Mouse (Mus musculus) neural tube, embryonic 11.5 days (tissue): Measurements from ENCODE around the gene Tubb4a. TPM values are rescaled to one million over a fixed set of nuclear protein-coding genes. Genes with fewer than 3 reads are reported as not detected.

ENCODE experiments used
- ATAC-seq: fragments of 200-750 bp; cut with Nextera tagmentation; 2 replicates; pipeline ENCODE4 v1.8.0; 2017; ENCODE audit warnings: moderate number of reproducible peaks, mild to moderate bottlenecking, moderate TSS enrichment, moderate library complexity; ENCODE audit not compliant: insufficient read depth, low FRiP score, low TSS enrichment
- DNase-seq: peaks from one replicate; pipeline ENCODE4 v3.0.0-alpha.2; 2015; ENCODE audit warnings: low spot score
- H3K27ac ChIP-seq: fragments of 300-500 bp; sonication (generic); 2 replicates; pipeline ENCODE4 v1.5.1; 2014; ENCODE audit warnings: low read depth, mild to moderate bottlenecking, low read length
- H3K27me3 ChIP-seq: fragments of 300-500 bp; sonication (generic); 2 replicates; pipeline ENCODE4 v1.6.1; 2014; ENCODE audit warnings: mild to moderate bottlenecking, low read length, mixed read lengths; ENCODE audit not compliant: control insufficient read depth, insufficient read depth
- H3K36me3 ChIP-seq: fragments of 300-500 bp; sonication (generic); 2 replicates; pipeline ENCODE4 v1.6.1; 2014; ENCODE audit warnings: mild to moderate bottlenecking, low read length, moderate library complexity, mixed read lengths; ENCODE audit not compliant: control insufficient read depth, insufficient read depth
- H3K4me1 ChIP-seq: fragments of 300-500 bp; sonication (generic); 2 replicates; pipeline ENCODE4 v1.6.1; 2014; ENCODE audit warnings: low read length, mixed read lengths; ENCODE audit not compliant: control insufficient read depth, insufficient read depth
- H3K4me2 ChIP-seq: fragments of 300-500 bp; sonication (generic); 2 replicates; pipeline ENCODE4 v1.6.1; 2014; ENCODE audit warnings: low read depth, mild to moderate bottlenecking, moderate library complexity
- H3K4me3 ChIP-seq: fragments of 300-500 bp; sonication (generic); 2 replicates; pipeline ENCODE4 v1.5.1; 2014; ENCODE audit warnings: low read depth, low read length
- H3K9ac ChIP-seq: fragments of 300-500 bp; sonication (generic); 2 replicates; pipeline ENCODE4 v1.6.1; 2014; ENCODE audit warnings: mild to moderate bottlenecking, low read length
- H3K9me3 ChIP-seq: fragments of 300-500 bp; sonication (generic); 2 replicates; pipeline ENCODE4 v1.6.1; 2016; ENCODE audit warnings: low read length; ENCODE audit not compliant: control insufficient read depth
- WGBS: fragments of 180-500 bp; shearing (Covaris S2); extraction: QIAGEN DNeasy Blood & Tissue Kit; methylation state at CpG from one replicate; pipeline ENCODE4 v1.1.7; 2014; 5-methylcytosine and 5-hydroxymethylcytosine counted together
- polyA plus RNA-seq: library from polyadenylated mRNA; unstranded; fragments of >200 nt; fragmentation: Nextera tagmentation; extraction: Ambion mirVana; gene quantifications from 2 replicates; pipeline ENCODE4 v1.2.1, GENCODE M21; 2014

The Tubb4a gene
- polyA plus RNA-seq, 1 experiment from 2014 or later, result 229 TPM

DNA sequence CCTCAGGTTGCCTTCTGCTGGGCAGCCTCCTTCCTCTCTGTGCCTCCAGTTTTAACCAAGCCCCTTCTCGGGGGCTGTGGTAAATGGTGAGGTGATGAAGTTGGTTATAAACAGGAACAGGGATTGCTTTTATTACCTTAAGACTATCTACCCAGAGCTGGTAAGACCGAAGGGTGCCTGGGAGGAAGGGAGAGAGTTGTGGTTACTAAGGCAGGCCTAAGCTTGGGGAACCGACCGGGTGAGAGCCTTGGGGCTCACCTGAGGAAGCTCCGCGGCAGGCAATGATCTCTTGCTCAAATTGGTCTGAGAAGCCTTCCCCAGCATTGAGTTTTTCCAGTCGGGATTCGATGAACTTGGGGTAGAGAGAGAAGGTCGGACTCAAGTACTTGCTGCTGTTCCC lies 17.3 kb downstream of the Tubb4a start:
- no peak for DNase-seq
- Histone ChIP-seq H3K9me3 (no peaks in the 10 kb centered on the region), H3K4me3 (0 out of 2 replicates have a peak overlapping the region, but pooled peaks have one; percentile 4), H3K9ac (0 out of 2 replicates have a peak overlapping the region, but pooled peaks have one; percentile 18), H3K4me1 (no peaks in the 10 kb centered on the region), H3K4me2 (peak overlapping the region; percentile 35), H3K27ac (no peak overlapping the region), H3K27me3 (no peaks in the 10 kb centered on the region), H3K36me3 (no peaks in the 10 kb centered on the region)
- whole genome bisulfite sequencing, result 6% methylated on average over 9 of the region's 9 CpGs
- no peak for ATAC-seq

DNA sequence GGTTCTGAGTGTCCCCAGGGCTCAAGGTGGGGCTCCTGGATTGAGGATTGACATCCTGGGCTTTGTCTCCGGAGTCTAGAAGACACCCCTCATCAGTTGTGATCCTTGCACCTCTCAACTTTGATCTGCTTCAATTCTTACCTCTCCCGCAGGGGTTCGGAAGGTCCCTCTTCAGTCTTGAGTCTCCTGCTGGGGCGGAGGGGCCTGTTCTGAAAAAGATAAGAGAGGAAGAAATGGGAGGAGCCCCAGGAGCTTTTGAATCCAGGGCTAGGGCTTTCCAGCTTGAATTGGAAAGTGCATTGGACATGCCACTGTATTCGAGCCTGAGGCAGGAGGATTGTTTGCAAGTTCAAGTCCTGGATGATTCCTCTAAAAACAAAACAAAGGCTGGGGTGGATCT lies 20.7 kb downstream of the Tubb4a start:
- Histone ChIP-seq H3K9ac (no peak overlapping the region), H3K27ac (no peak overlapping the region), H3K4me2 (no peak overlapping the region), H3K27me3 (peaks cover 17% of the 10 kb centered on the region), H3K4me3 (no peak overlapping the region), H3K36me3 (no peaks in the 10 kb centered on the region), H3K4me1 (no peaks in the 10 kb centered on the region), H3K9me3 (no peaks in the 10 kb centered on the region)
- ATAC-seq (no peak), DNase-seq (no peak)
- 70% methylated on average over 5 of the region's 5 CpGs for WGBS

GRCm38 (mm10) chr17:57063031-57063430 lies 24.6 kb downstream of the Tubb4a start:
- Histone ChIP-seq H3K9ac (no peak overlapping the region), H3K27ac (no peak overlapping the region), H3K27me3 (peaks cover 28% of the 10 kb centered on the region), H3K9me3 (no peaks in the 10 kb centered on the region), H3K4me3 (no peak overlapping the region), H3K36me3 (no peaks in the 10 kb centered on the region), H3K4me2 (no peak overlapping the region), H3K4me1 (0 out of 2 replicates have a peak, but pooled peaks cover 3% of the 10 kb centered on the region)
- ATAC-seq (no peak), DNase-seq (no peak)
- 4% methylated on average over 8 of the region's 8 CpGs for WGBS

GRCm38 (mm10) chr17:57062548-57062947 lies 25.0 kb downstream of the Tubb4a start:
- Histone ChIP-seq H3K27me3 (peaks cover 28% of the 10 kb centered on the region), H3K4me1 (0 out of 2 replicates have a peak, but pooled peaks cover 3% of the 10 kb centered on the region), H3K4me3 (no peak overlapping the region), H3K36me3 (no peaks in the 10 kb centered on the region), H3K27ac (no peak overlapping the region), H3K9me3 (no peaks in the 10 kb centered on the region), H3K4me2 (no peak overlapping the region), H3K9ac (no peak overlapping the region)
- ATAC-seq, result no peak
- no peak for DNase-seq
- WGBS, result 0% methylated on average over 22 of the region's 22 CpGs

GRCm38 (mm10) chr17:57062011-57062521 lies 25.5 kb downstream of the Tubb4a start:
- ATAC-seq (no peak), DNase-seq (no peak)
- Histone ChIP-seq H3K27me3 (peaks cover 28% of the 10 kb centered on the region), H3K36me3 (no peaks in the 10 kb centered on the region), H3K9ac (no peak overlapping the region), H3K4me3 (peak overlapping the region; percentile 6; the same call in 1 of the 2 replicates), H3K9me3 (no peaks in the 10 kb centered on the region), H3K4me1 (0 out of 2 replicates have a peak, but pooled peaks cover 3% of the 10 kb centered on the region), H3K27ac (no peak overlapping the region), H3K4me2 (peak overlapping the region; percentile 16; the same call in 1 of the 2 replicates)
- 1% methylated on average over 34 of the region's 39 CpGs for WGBS

DNA sequence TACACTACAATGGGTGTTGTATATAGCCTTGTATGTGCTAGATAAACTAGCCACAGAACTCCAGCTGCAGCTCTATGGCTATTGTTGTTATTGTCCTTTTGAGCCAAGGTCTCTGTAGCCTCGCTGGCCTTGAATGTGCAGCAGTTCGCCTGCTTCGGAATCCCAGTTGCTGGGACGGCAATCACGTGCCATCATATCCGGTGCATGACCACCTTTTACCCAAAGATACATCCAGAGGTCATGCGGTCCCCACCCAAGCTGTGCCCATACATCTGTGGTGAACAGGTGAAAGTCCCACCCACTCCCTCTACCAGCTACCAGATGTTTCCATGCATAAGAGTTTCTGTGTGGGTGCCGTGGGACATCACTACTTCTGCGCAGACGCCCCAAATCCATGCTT lies 26.5 kb downstream of the Tubb4a start:
- 0 out of 2 replicates have a peak, but pooled peaks cover 3% of the 10 kb centered on the region for H3K4me1 ChIP-seq
- no peaks in the 10 kb centered on the region for H3K9me3 ChIP-seq
- ATAC-seq (no peak), DNase-seq (no peak)
- peaks cover 28% of the 10 kb centered on the region for H3K27me3 ChIP-seq
- peak overlapping the region; percentile 71; the same call in 1 of the 2 replicates for H3K4me3 ChIP-seq
- H3K9ac ChIP-seq, result no peak overlapping the region
- H3K36me3 ChIP-seq, result no peaks in the 10 kb centered on the region
- WGBS, result 38% methylated on average over 10 of the region's 10 CpGs
- H3K27ac ChIP-seq, result no peak overlapping the region
- peak overlapping the region; percentile 77 for H3K4me2 ChIP-seq

- Histone ChIP-seq H3K27ac (peak overlapping the region; percentile 56; the same call in 1 of the 2 replicates), H3K4me1 (0 out of 2 replicates have a peak, but pooled peaks cover 3% of the 10 kb centered on the region), H3K9ac (peak overlapping the region; percentile 42), H3K4me3 (peak overlapping the region; percentile 71), H3K9me3 (no peaks in the 10 kb centered on the region), H3K36me3 (no peaks in the 10 kb centered on the region), H3K4me2 (peak overlapping the region; percentile 77), H3K27me3 (peaks cover 28% of the 10 kb centered on the region)
- WGBS, result 0% methylated on average over 44 of the region's 44 CpGs
- peak; percentile 91 for ATAC-seq
- DNase-seq, result peak; percentile 94
Measured at GRCm38 (mm10) chr17:57060231-57060801, 27.3 kb downstream of the Tubb4a start.

GRCm38 (mm10) chr17:57059486-57059977 lies 28.1 kb downstream of the Tubb4a start, which contains the start of gene Slc25a23:
Gene Slc25a23 (minus strand): TSS chr17:57059863.
- peak within 1 kb of the TSS; percentile 71 for H3K4me3 ChIP-seq
- peak within 1 kb of the TSS; percentile 56; the same call in 1 of the 2 replicates for H3K27ac ChIP-seq
- no peaks in the 10 kb centered on the region for H3K36me3 ChIP-seq
- peak within 1 kb of the TSS; percentile 74 for H3K9ac ChIP-seq
- WGBS, result under 1% methylated on average over 39 of the region's 45 CpGs
- peak within 1 kb of the TSS; percentile 77 for H3K4me2 ChIP-seq
- peak; percentile 85 for DNase-seq
- peaks cover 28% of the 10 kb centered on the region for H3K27me3 ChIP-seq
- peak; percentile 76 for ATAC-seq
- H3K9me3 ChIP-seq, result no peaks in the 10 kb centered on the region
- 0 out of 2 replicates have a peak, but pooled peaks cover 3% of the 10 kb centered on the region for H3K4me1 ChIP-seq
